Mouse (Mus musculus) mesoderm, embryonic 11.5 days (tissue): ENCODE data around the gene Rnase13.
"Not testable (repeated sequence)": the region's sequence is repeated elsewhere in the genome, so short reads cannot be mapped to it uniquely, and the experiment has no call there.

ENCODE experiments used
- DNase-seq: peaks from one replicate; pipeline ENCODE4 v3.0.0-alpha.2; 2012; ENCODE audit warnings: low read depth, low spot score

Rnase13 gene

DNA sequence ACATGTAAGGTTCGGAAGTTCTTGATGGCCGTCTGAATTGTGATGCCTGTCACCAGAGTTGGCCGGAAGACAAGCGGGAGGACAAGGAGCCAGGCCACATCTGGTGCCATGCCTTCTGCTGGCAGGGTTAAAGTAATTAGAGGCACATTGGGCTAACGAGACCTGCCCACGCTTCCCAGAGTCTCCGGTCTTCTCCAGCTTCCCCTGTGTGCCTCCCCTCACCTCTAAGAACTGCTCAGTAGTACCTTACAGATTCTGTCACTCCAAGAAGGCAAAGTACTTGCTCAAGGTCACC, at the start of gene Rnase13:
Rnase13 (minus strand) TSS at position 203 of the 295 bp plus-strand sequence.
- DNase-seq, result no peak

DNA sequence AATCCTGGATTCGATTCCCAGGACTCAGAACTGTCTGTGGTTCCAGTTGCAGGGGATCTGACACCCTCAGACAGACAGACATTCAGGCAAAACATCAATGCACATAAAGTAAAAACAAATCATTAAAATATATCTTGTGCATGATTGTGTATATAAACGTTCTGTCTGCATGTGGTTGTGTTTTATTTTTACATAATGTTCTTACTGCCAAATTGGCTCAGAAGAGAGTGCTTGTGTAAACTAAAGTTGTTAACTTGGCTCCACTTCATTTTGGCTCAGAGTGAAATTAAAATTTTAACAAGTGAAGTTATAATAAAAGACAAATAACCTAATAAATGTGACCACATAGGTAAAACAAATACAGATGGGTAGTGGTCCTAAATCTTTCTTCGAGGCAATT, 44.8 kb upstream of the Rnase13 start:
- no peak for DNase-seq

DNA sequence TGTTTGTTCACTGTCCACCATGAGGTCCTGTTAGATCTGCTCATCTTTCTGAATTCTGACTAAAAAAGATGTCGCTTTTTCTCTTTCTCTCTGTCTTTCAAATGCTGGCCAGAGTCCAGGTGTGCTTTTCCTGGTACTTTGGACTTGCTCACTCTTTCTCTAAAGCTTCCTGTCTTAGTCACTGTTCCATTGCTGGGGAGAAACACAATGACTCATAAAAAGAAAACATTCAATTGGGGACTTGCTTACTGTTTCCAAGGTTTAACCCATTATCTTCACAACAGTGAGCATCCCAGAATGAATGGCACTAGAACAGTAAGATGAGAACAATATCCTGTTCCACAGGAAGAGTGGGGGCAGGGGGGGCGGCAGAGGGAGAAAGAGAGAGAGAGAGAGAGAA, 37.7 kb upstream of the Rnase13 start:
- no peak for DNase-seq

DNA sequence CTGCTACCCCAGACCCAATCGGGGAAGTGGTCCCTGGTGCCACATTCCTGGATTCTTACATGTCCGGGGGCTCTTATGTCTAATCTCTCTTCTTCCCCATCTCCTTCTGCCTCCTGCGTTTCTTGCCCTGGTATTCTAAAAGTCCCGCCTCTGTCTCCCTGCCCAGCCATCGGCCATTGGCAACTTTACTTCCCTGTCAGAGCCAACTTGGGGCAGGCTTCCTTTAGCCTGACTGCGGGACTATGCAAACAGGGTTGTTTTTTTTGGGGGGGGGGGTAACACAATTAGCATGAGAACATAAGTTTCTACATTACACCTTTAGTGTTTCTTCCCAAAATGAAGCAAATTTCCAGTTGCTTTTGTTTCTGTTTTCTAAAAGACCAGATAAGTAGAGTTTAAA, 20.8 kb upstream of the Rnase13 start:
- DNase-seq, result no peak

DNA sequence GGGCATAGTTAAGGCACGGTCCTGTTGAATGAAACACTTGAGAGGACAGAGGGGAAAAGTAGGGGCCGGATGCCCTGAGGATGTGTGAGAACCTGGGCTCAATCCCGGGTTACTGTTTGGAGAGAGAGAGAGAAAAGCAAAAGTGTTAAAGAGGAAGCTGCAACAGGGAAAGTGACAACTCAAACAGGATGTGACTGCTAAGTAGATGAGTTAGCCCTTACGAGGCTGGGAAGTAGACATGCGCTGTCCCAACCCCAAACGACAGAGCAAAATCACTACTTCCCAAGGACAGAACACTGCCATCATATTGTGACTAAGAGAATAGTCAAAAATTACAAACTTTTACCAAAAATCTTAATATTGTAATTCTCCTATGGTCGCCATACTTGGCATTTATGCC, 19.7 kb upstream of the Rnase13 start:
- no peak for DNase-seq

DNA sequence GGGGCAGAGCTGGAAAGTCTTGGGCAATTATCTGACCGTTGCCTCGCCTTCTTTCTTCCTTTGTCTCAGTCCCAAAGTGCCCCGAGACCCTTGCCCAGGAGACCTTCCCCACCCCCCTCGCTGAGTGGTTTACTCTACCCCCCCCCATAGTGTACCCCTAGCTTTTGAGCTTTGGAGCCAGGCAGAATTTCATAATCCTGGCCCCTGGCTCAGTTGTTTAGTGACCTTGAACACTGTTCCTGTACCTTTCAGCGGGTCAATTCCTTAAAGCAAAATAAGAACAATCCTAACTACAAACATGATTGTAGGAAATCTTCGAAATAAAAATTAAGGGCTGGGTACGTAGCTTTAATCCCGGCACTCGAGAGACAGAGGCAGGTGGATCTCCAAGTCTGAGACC, 19.0 kb upstream of the Rnase13 start:
- DNase-seq, result no peak

DNA sequence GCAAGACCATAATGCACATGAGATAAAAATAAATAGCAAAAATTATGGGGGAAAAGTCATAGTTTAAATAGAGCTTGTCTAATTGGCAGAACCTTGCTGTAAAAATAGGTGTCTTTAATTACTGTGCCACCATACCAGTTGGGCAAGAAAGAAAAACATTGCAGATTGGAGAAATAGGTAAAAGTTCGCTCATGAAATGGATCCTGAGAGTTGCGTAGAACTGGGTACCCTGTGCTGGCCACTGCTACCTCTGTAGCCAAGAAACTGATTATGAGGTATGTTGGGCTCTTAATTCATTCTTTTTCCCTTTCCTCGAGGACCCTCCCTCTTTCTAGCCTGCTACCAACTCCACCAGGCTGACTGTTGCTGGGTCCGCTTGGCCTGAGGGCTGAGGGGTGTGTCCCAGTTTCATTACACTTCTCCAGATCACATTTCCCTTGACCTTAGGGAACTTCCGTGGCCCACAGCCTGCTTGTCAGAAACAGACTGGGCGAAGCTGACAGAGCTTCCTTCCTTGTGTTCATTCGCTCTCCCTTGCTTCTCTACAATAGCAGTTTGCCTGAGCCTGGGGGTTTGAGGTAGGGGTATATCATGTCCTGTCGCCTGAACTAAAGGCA, 18.5 kb upstream of the Rnase13 start:
- DNase-seq, result peak; percentile 38

DNA sequence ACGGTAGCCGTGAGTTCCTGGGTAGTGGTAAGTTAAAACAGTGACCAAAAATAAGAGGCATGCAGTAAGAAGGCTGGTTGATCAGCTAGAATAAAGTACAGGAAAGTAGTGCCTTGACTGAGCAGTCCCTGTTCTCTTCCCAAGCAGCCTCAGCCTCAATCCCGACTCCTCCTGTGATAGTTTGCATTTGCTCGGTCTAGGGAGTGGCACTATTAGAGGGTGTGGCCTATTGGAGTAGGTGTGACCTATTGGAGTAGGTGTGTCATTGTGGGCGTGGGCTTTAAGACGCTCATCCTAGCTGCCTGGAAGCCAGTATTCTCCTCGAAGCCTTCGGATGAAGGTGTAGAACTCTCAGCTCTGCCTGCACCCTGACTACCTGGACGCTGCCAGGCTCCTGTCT, 16.4 kb upstream of the Rnase13 start:
- DNase-seq, result no peak

DNA sequence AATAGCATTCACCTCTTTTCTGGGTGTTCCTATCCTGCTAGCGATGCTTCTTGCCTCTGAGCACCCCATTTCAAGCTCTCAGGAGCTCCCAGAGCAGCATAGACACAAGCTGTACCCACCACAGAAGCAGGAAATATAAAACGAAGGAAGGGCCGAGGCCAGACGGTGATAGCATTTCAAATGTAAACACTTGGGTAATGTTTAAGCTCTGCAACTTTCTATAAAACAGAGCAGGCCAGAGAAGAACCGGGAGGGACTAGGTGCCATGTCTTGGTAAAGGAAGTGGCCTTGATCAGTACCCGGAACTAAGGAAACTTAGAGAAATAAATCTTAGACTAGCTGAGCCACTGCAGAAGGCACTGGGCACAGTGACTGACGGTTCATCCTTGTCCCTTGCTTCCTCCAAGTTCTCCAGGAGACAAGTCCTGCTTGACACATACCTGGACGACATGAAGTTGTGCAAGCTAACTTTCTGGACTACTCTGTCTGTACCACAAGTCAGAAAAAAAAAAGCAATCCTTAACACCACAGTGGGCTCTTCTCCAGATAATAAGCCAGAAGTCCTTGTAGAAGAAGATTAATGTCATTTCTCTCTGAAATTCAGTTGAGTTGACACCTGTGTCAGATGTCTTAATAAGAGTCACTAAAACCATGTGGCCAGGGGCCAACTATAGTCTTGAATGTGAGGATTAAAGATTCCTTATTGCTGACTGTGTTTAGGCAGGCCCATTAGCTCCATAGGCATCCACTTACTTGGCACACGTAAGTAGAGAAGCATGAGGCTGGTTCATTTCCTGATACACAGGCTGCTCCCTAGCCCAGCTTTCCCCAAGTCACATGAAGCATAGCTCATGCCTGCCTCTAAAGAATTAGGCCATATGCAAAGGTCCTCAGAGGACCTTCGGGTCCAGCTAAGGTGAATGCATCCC, 9.8 kb upstream of the Rnase13 start:
- no peak for DNase-seq

DNA sequence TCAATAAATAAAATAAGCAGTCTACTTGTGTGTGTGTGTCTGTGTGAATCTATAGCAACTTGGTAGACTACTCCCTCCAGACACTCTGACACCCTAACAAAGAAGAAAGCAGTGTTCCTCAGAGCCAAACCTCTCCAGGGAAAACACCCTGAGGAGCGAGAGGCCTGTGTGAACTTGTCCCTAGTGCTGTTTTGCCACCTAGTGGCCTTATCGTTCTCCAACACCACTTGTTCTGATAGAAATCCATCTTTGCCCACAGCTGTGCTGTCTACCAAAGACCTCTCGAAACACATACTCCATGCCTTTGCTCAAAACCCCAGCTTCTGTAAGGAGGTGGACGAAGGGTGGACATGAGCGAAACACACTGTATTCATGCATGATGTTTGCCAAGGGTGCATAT, 8.3 kb upstream of the Rnase13 start:
- peak; percentile 61 for DNase-seq

DNA sequence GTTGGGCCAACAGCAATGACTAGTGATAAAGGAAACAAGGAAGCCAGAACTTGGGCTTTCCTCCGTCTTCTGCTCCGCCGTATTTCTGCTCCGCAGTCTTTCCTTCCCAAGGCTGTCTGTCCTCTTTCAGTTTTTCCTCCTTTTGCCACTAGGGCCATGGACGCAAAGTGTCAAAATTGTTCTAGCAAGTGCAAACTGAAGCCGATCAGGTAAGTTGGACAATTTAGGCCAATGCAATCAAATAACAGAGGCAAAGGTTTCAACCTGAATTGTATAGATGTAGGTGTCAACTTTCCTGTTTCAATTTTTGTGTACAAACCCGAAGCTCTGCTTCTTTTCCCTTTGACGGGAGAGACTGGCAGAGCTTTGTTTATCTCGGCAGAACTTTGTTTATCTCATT, 7.4 kb upstream of the Rnase13 start:
- DNase-seq, result no peak

DNA sequence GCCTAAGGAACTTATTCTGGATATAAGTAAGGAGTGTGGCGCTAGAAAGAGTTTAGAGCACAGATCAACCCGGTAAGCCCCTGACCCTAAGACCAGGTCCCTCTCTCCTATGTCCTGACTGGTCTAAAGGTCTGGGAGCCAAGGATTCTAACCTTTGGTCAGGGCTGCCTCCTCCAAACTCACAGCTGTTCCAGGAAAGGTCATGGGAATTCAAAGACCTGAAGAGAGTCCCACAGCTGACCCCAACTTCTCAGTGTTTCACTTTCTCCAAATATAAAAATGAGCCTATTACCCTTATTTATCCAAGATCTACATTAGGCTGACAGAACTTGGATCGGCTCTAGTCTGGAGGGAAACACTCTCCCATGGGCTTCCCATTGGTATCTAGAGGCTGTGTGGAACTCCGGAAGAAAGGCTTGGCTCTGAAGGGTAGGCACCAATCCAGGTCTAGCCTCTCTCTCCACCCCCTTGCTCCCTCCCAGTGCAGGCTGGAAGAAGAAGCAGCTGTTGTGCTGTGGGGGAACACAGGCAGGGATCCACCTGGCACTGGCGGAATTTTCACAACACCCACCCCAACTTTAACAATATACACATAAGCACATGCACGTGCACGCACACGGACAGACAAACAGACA, 6.9 kb upstream of the Rnase13 start:
- no peak for DNase-seq

DNA sequence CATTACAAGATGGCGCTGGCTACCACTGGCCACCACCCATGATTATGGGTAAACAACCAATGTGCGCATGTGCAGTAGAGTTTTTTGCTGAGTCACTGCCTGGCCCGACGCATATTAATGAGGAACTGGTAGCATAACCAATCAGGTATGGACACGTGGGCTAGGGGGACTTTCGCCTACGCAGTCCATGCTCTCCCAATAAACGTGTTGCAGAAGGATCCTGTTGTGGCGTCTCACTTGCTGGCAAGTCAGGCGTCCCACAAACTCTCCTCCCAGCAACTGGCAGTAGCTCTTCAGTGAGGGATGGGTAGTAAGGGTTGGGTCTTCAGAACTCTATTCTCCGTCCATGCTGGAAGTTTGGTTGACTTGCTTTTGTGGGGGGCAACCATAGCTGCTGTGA, 4.4 kb upstream of the Rnase13 start:
- DNase-seq, result not testable (repeated sequence)

DNA sequence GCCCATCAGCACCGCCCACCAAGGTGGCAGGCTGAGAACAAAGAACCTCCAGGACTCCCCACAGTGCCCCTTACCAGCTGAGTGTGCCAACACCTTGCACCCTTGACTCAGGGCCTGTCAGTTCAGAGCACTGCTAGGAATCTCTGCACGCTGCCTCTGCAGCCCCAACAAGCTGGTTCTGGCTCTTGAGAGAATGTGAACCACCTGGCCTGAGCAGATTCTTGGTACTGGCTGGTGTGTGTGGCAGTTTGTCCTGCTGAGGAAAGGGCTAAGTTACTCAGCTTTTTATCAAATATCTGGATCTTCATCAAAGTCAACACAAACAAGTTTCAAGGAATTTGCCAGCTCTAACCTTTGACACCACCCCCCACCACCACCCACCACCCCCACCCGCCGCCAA, 919 bp upstream of the Rnase13 start:
- no peak for DNase-seq

DNA sequence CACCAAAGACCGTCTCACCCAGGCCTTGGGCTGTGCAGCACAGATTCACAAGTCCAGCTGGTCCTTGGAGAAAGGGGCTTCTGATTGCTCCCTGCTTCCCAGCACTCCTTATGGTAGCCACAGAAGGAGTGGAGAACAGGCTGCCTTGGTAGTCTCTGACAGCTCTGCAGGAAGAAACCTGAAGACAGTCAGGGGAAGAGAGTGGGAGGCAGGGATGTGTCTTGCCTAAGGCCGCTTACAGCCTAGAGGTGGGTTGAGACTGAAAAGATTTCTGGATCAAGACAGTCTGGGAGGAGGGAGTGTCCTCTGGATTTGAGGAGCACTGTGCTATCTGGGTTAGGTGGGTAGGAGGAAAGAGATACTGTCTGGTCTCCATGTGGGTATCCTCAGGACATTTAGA, 337 bp upstream of the Rnase13 start:
- DNase-seq, result no peak

DNA sequence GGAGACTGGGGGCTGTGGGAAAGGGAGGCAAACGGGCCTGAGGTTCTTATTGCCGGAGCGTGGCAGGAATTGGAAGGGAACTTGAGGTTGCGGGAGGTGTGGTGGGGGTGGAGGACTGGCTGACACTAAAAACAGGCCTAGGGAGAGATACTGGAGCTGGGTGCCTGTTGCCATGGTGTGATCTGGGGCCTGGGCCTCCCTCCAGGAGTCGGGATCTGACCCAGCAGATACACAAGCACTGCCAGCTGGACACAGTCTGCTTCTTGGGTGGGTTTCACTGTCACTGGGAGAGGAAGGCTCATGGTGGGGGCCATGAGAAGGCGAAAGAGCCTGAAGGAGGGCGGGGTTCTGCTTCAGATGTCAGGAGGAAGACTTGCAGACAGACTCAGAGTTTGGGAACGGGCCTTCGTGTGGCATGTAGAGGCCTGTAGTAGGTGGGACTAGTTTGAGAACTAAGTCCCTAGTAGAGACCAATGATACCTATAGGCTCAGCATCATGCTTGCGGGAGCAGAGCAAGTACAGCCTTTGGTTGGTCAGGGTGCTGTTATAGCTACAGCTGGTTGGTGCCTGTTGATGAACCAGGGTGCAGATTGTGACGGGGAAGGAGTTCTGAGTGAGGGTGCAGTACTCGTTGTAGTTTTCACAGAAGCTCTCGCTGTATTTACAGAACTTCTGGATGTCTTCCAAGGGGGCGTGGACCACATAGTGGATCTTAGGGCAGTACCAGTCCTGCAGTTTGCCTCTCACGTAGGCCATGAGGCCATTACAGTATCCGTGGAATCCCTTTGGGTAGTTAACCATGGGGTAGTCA, 608 bp downstream of the Rnase13 start:
- no peak for DNase-seq

DNA sequence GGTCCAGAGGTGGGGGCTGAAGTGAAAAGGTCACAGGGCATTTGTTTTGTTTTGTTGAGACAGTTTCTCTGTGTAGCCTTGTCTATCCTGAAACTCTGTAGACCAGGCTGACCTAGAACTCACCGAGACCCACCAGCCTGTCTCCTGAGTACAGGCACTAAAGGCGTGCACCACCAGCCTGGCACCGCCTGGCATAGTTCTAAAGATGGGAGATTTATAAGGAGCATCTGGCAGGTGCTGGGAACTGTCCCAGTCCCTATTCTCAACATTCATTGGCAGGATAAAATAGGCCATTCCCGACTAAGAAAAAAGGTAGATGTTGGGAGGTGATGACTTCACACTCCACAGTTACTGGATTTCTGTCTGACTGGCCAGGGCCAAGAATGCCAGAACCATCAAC, 3.6 kb downstream of the Rnase13 start:
- DNase-seq, result no peak

DNA sequence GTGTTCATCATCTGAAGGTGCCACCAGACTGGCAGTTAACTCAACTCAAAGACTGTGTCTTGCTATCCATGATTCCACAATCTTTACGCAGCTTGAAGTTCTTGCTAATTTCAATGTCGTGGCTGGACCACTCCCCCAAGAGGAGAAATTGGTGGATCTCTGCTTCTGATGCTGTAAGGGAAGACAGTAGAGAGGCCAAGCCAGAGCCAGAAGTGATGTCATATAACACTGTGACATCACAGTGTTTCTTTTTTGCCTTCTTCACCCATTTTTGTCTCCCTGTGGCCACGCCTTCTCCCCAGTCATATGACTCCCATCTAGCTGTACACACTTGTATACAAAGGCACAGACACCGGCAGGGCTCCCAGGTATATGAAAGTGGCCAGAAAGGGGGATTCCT, 4.4 kb downstream of the Rnase13 start, which contains the start of gene Tppp2:
Tppp2 (plus strand) TSS at position 301 of the 400 bp plus-strand sequence.
- no peak for DNase-seq

DNA sequence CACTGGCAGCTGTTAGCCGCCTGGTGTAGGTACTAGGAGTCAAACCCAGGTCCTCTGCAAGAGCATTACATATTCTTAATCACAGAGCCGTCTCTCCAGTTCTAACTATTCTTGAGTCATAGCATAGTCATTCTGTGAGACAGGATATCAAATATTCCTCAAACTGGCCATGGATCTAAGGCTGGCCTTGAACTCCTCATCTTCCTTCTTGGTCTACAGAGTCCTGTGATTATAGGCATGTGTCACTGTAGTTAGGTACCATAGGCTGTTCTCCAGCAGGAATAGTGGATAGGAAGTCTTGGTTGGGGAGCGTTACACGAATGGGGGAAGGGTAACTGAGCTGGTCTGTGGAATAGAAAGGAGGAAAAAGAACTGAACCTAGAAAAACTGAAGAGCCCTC, 6.0 kb downstream of the Rnase13 start:
- no peak for DNase-seq

DNA sequence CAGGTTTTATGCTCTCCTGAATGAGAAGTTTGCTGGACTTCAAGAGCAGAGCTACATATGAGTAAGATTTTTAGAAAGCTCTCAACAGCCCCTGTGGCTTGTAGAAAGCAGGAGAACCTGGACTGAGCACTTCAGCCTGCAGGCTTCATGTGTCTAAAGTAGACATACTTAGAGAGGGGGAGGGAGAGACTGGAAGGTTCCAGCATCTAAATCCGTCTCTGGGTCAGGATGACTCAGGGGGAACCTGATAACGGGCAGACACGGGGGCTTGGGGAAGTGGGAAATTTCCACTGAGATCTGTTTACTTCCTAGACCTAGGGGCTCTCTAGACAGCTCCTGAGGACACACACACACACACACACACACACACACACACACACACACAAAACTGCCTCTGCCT, 7.5 kb downstream of the Rnase13 start:
- DNase-seq, result no peak

DNA sequence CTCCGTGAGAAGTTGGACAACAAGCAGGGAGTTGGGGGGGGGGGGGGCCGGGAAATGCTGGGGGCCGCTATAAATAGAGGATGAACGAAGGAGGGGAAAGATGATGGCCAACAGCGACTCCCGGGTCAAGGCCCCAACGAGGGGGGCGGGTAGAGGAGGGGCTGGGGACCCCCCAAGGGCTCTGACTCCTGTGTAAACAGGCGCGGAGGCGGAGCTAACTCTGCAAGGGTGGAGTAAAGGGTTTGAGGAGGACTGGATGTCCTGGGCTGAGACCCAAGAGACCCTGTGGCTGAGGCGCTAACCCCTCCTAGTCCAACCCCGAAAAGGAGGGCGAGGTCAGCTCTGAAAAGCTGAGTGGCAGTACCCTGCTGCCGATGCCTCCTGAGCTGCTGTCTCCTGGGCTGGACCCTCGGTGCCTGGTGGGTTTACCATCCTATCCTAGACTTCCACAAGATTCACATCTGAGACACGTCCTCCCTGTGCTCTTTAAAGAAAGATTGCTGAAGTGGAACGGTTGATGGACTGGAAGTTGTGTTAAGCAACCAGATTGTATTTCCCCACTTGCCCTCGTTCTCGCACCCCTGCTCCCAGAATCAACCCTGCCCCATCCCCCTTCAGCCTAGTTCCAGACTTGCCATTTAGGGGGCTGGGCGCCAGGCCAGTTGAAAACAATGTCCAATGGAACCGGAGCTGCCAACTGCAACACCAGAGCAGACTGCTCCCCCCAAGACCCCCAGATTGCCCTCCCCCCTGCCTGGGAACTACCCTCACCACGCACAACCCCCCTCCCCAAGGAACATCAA, 8.4 kb downstream of the Rnase13 start, which contains the start of gene Ndrg2:
Ndrg2 (minus strand) TSS at position 199 of the 803 bp plus-strand sequence.
- DNase-seq, result peak; percentile 37
